Mouse (Mus musculus): ENCODE data around the gene Stkld1. TPM values are rescaled to one million over a fixed set of nuclear protein-coding genes. Genes with fewer than 3 reads are reported as not detected.

The Stkld1 gene
- polyA plus RNA-seq, 2 experiments = 0.07 TPM; not detected in 1

DNA sequence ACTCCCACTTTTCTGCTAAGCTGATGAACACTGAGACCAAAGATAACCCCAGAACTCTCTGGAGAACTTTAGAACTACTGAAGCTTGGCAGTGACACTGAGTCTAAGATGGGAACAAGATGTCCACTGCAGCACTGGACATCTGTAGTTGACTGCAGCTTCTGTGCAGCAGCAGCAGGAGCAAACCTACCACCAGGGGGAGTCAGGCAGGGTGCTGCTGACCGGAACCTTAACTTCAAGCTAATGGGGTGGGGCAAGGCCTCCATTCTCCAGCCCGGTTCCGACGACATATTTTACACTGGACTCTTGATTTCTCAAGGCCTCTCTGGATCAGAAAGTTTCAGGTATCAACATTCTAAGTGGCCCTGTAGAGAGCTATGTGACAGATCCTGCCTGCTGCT, 26.7 kb upstream of the Stkld1 start:
- Histone ChIP-seq H3K4me3 (ENCODE audit: insufficient read depth in 1 of 2, low read depth in 2 of 2, low read length in 2 of 2) (no peak overlapping the region), H3K4me2 (ENCODE audit: low read depth) (no peak overlapping the region), H3K27ac (no peak overlapping the region), H3K27me3 (ENCODE audit: control insufficient read depth, insufficient read depth, low read length) (no peaks in the 10 kb centered on the region), H3K9me3 (ENCODE audit: control insufficient read depth, low read length) (no peaks in the 10 kb centered on the region), H3K9ac (replicated peaks) (no peak overlapping the region), H3K4me1 (replicated peaks; ENCODE audit: control insufficient read depth in 2 of 2, insufficient read depth in 2 of 2, low read length in 1 of 2) (peaks cover 9 to 15% of the 10 kb centered on the region in 2 experiments), H3K36me3 (replicated peaks; ENCODE audit: control insufficient read depth, insufficient read depth, low read depth) (peaks cover 33% of the 10 kb centered on the region)
- no peak for DNase-seq (ENCODE audit: low read depth in 3 of 3, low spot score in 3 of 3)
- ATAC-seq (ENCODE audit: insufficient read depth) = no peak
- TF ChIP-seq CTCF (IDR thresholded peaks at IDR 0.05; ENCODE audit: low read depth) = peak; percentile 92
- TF ChIP-seq EP300 (IDR thresholded peaks at IDR 0.05; ENCODE audit: low read depth) = no peak
- 51% methylated on average over 4 of the region's 4 CpGs for WGBS (ENCODE audit: insufficient replicate concordance)

DNA sequence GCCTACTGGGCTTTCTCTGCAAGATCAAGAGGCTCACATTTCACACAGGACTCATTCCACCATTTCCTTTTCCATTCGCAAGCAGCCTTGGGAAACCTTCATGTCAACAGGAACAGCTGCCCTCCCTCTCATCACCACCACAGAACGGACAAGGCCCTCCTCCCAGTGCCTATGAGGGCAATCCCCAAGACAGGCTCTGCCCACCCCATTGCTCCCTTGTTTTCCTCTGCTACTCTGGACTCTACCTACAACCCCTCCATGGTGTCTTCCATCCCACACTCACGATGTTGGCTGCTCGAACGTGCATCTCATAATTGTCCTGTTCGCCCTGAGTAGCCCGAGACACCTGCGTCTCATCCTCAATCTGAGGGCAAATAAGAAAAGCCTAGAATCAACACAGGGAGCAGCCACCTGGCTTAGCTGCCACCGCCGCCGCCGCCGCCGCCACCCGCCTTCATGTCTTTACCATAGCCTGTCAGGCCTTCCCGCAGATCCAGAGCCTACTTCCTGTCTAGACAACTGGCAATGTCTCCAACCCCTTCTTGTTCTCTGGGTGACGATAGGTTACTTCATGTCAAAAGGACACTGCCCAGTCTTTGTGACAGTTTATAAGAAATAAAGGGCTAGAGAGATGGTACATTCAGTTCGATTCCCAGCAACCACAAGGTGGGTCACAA, 25.0 kb upstream of the Stkld1 start:
- peak overlapping the region; percentile 80 to 92 for H3K4me3 ChIP-seq (ENCODE audit: insufficient read depth in 1 of 2, low read depth in 2 of 2, low read length in 2 of 2)
- TF ChIP-seq CTCF (IDR thresholded peaks at IDR 0.05; ENCODE audit: low read depth) = no peak
- no peak for TF ChIP-seq EP300 (IDR thresholded peaks at IDR 0.05; ENCODE audit: low read depth)
- no peak for ATAC-seq (ENCODE audit: insufficient read depth)
- peak overlapping the region; percentile 74 for H3K9ac ChIP-seq (replicated peaks)
- H3K4me1 ChIP-seq (replicated peaks; ENCODE audit: control insufficient read depth in 2 of 2, insufficient read depth in 2 of 2, low read length in 1 of 2) = peaks cover 12 to 13% of the 10 kb centered on the region in 2 experiments
- H3K9me3 ChIP-seq (ENCODE audit: control insufficient read depth, low read length) = no peaks in the 10 kb centered on the region
- H3K36me3 ChIP-seq (replicated peaks; ENCODE audit: control insufficient read depth, insufficient read depth, low read depth) = peaks cover 50% of the 10 kb centered on the region
- H3K27me3 ChIP-seq (ENCODE audit: control insufficient read depth, insufficient read depth, low read length) = no peaks in the 10 kb centered on the region
- WGBS (ENCODE audit: insufficient replicate concordance) = 55% methylated on average over 18 of the region's 18 CpGs
- no peak for DNase-seq (ENCODE audit: low read depth in 3 of 3, low spot score in 3 of 3)
- H3K27ac ChIP-seq = no peak overlapping the region
- H3K4me2 ChIP-seq (ENCODE audit: low read depth) = peak overlapping the region; percentile 97

DNA sequence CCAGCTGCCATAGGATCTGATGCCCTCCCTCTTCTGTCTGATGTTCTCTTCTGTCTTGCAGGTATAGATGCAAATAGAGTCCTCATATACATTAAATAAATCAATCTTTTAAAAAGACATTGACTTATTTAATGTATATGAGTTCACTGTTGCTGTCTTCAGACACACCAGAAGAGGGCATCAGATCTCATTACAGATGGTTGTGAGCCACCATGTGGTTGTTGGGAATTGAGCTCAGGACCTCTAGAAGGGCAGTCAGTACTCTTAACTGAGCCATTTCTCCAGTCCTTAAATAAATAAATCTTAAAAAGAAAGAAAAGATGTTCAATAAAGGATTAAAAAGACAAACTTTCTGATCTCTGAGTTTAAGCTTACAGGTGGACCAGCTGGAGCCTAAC, 24.5 kb upstream of the Stkld1 start:
- ATAC-seq (ENCODE audit: insufficient read depth) (no peak), DNase-seq (ENCODE audit: low read depth in 3 of 3, low spot score in 3 of 3) (no peak)
- peak overlapping the region; percentile 87 for H3K27ac ChIP-seq
- H3K4me3 ChIP-seq (ENCODE audit: insufficient read depth in 1 of 2, low read depth in 2 of 2, low read length in 2 of 2) = peak overlapping the region; percentile 80 to 92
- peak overlapping the region; percentile 97 for H3K4me2 ChIP-seq (ENCODE audit: low read depth)
- TF ChIP-seq CTCF (IDR thresholded peaks at IDR 0.05; ENCODE audit: low read depth) (peak; percentile 45), EP300 (IDR thresholded peaks at IDR 0.05; ENCODE audit: low read depth) (no peak)
- H3K9ac ChIP-seq (replicated peaks) = peak overlapping the region; percentile 74
- no peaks in the 10 kb centered on the region for H3K27me3 ChIP-seq (ENCODE audit: control insufficient read depth, insufficient read depth, low read length)
- no peaks in the 10 kb centered on the region for H3K9me3 ChIP-seq (ENCODE audit: control insufficient read depth, low read length)
- H3K36me3 ChIP-seq (replicated peaks; ENCODE audit: control insufficient read depth, insufficient read depth, low read depth) = peaks cover 56% of the 10 kb centered on the region
- H3K4me1 ChIP-seq (replicated peaks; ENCODE audit: control insufficient read depth in 2 of 2, insufficient read depth in 2 of 2, low read length in 1 of 2) = peaks cover 12% of the 10 kb centered on the region in 2 experiments

DNA sequence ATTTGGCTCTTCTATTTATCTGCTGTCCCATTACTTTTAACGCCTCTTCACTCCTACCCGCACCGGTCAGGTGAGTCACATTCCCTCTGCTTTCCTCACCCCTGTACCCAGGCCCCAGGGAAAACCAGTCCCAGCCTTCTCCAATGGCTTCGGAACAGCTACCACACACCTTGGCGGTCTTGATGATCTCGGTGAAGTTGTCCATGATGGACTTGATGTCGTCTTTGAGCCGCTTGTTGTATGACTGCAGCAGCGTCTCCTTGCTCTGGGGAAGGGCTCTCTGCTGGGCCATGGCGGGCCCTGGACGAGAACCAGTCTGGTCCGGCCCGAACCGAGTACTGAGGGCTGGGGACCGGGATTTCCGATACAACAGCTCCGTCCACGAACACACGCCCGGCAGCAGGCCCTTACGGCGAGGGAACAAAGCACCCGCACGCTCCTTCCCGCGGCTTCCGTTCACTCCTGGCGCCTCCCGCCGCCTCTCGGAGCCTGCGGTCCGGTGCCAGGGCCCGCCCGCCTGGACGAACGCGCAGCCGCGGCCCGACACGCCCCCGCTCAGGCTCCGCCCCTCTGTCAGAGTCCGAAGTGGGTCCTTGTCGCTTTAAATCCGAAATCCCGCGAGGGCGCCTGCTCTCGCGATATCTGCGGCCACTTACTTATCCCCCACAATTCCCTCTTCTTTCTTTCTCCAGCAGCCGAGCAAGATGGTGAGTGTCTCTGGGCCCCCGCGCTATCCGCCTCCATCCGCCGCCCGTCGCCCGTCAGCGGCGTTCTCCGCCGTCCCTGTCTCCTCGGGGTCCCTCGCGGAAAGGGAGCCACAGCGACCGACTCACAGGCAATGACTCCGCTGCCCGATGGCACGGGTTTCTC, 23.5 kb upstream of the Stkld1 start, which contains the start of the genes Med22 and Rpl7a:
Gene Med22 (minus strand): TSS at position 554 of the 870 bp plus-strand sequence.
Gene Rpl7a (plus strand): TSS at position 641 of the 870 bp plus-strand sequence.
- Histone ChIP-seq H3K36me3 (replicated peaks; ENCODE audit: control insufficient read depth, insufficient read depth, low read depth) (peaks cover 58% of the 10 kb centered on the region), H3K9ac (replicated peaks) (peak within 1 kb of the TSS; percentile 99), H3K27me3 (ENCODE audit: control insufficient read depth, insufficient read depth, low read length) (no peaks in the 10 kb centered on the region), H3K4me3 (ENCODE audit: insufficient read depth in 1 of 2, low read depth in 2 of 2, low read length in 2 of 2) (peak within 1 kb of the TSS; percentile 92 to 96), H3K4me1 (replicated peaks; ENCODE audit: control insufficient read depth in 2 of 2, insufficient read depth in 2 of 2, low read length in 1 of 2) (peaks cover 12 to 20% of the 10 kb centered on the region in 2 experiments), H3K4me2 (ENCODE audit: low read depth) (peak within 1 kb of the TSS; percentile 97), H3K9me3 (ENCODE audit: control insufficient read depth, low read length) (no peaks in the 10 kb centered on the region), H3K27ac (peak within 1 kb of the TSS; percentile 87)
- peak; percentile 98 for DNase-seq (ENCODE audit: low read depth in 3 of 3, low spot score in 3 of 3)
- 0% methylated on average over 71 of the region's 74 CpGs for WGBS (ENCODE audit: insufficient replicate concordance)
- TF ChIP-seq CTCF (IDR thresholded peaks at IDR 0.05; ENCODE audit: low read depth) (0 out of 2 replicates have a peak, but pooled peaks have one; percentile 8), EP300 (IDR thresholded peaks at IDR 0.05; ENCODE audit: low read depth) (peak; percentile 80)
- ATAC-seq (ENCODE audit: insufficient read depth) = peak; percentile 93
